Mouse (Mus musculus): ENCODE results near the gene Tpm1. TPM values are rescaled to one million over a fixed set of nuclear protein-coding genes. Genes with fewer than 3 reads are reported as not detected.

Gene Tpm1
- polyA plus RNA-seq, 1 experiment: 104 TPM

- TF ChIP-seq CTCF (IDR thresholded peaks at IDR 0.05; ENCODE audit: low read depth, low read length): no peak
- no peak for TF ChIP-seq POLR2A (IDR thresholded peaks at IDR 0.05; ENCODE audit: borderline replicate concordance, low read depth, low read length)
- peaks cover 9% of the 10 kb centered on the region; the same call in 1 of the 2 replicates for H3K4me1 ChIP-seq (ENCODE audit: control insufficient read depth, insufficient read depth, low read length)
- peak overlapping the region; percentile 49 for H3K4me3 ChIP-seq (ENCODE audit: insufficient read depth, low read length)
- no peak overlapping the region for H3K27ac ChIP-seq (ENCODE audit: insufficient read depth, low read depth, low read length)
Observed at GRCm38 (mm10) chr9:67047606-67048482, 1.4 kb downstream of the Tpm1 start.

- H3K27ac ChIP-seq (ENCODE audit: insufficient read depth, low read depth, low read length): no peak overlapping the region
- peak overlapping the region; percentile 37 for H3K4me3 ChIP-seq (ENCODE audit: insufficient read depth, low read length)
- TF ChIP-seq CTCF (IDR thresholded peaks at IDR 0.05; ENCODE audit: low read depth, low read length) (no peak), POLR2A (IDR thresholded peaks at IDR 0.05; ENCODE audit: borderline replicate concordance, low read depth, low read length) (no peak)
- H3K4me1 ChIP-seq (ENCODE audit: control insufficient read depth, insufficient read depth, low read length): peaks cover 12% of the 10 kb centered on the region
Observed at GRCm38 (mm10) chr9:67046881-67047605, 2.2 kb downstream of the Tpm1 start.

GRCm38 (mm10) chr9:67045966-67046602, 3.1 kb downstream of the Tpm1 start:
- Histone ChIP-seq H3K4me1 (ENCODE audit: control insufficient read depth, insufficient read depth, low read length) (peaks cover 22% of the 10 kb centered on the region), H3K4me3 (ENCODE audit: insufficient read depth, low read length) (no peak overlapping the region)

GRCm38 (mm10) chr9:67045306-67045675, 3.9 kb downstream of the Tpm1 start:
- Histone ChIP-seq H3K4me1 (ENCODE audit: control insufficient read depth, insufficient read depth, low read length) (peaks cover 30% of the 10 kb centered on the region), H3K27ac (ENCODE audit: insufficient read depth, low read depth, low read length) (no peak overlapping the region), H3K4me3 (ENCODE audit: insufficient read depth, low read length) (no peak overlapping the region)
- TF ChIP-seq CTCF (IDR thresholded peaks at IDR 0.05; ENCODE audit: low read depth, low read length): no peak
- TF ChIP-seq POLR2A (IDR thresholded peaks at IDR 0.05; ENCODE audit: borderline replicate concordance, low read depth, low read length): no peak

More at GRCm38 (mm10) chr9:67045966-67046602, 3.1 kb downstream of the Tpm1 start:
- H3K27ac ChIP-seq (ENCODE audit: insufficient read depth, low read depth, low read length): no peak overlapping the region
- no peak for TF ChIP-seq POLR2A (IDR thresholded peaks at IDR 0.05; ENCODE audit: borderline replicate concordance, low read depth, low read length)
- no peak for TF ChIP-seq CTCF (IDR thresholded peaks at IDR 0.05; ENCODE audit: low read depth, low read length)

- no peak overlapping the region for H3K27ac ChIP-seq (ENCODE audit: insufficient read depth, low read depth, low read length)
- no peak for TF ChIP-seq POLR2A (IDR thresholded peaks at IDR 0.05; ENCODE audit: borderline replicate concordance, low read depth, low read length)
- peak; percentile 64 for TF ChIP-seq CTCF (IDR thresholded peaks at IDR 0.05; ENCODE audit: low read depth, low read length)
- no peak overlapping the region for H3K4me3 ChIP-seq (ENCODE audit: insufficient read depth, low read length)
- peaks cover 35% of the 10 kb centered on the region for H3K4me1 ChIP-seq (ENCODE audit: control insufficient read depth, insufficient read depth, low read length)
Observed at GRCm38 (mm10) chr9:67044551-67045305, 4.5 kb downstream of the Tpm1 start.

- Histone ChIP-seq H3K27ac (ENCODE audit: insufficient read depth, low read depth, low read length) (peak overlapping the region; percentile 78), H3K4me3 (ENCODE audit: insufficient read depth, low read length) (peak overlapping the region; percentile 94), H3K4me1 (ENCODE audit: control insufficient read depth, insufficient read depth, low read length) (peaks cover 40% of the 10 kb centered on the region)
- TF ChIP-seq POLR2A (IDR thresholded peaks at IDR 0.05; ENCODE audit: borderline replicate concordance, low read depth, low read length) (no peak), CTCF (IDR thresholded peaks at IDR 0.05; ENCODE audit: low read depth, low read length) (peak; percentile 85)
Observed at GRCm38 (mm10) chr9:67043231-67044199, 5.7 kb downstream of the Tpm1 start.

GRCm38 (mm10) chr9:67042813-67043207, 6.4 kb downstream of the Tpm1 start:
- Histone ChIP-seq H3K4me1 (ENCODE audit: control insufficient read depth, insufficient read depth, low read length) (peaks cover 43% of the 10 kb centered on the region), H3K4me3 (ENCODE audit: insufficient read depth, low read length) (peak overlapping the region; percentile 94), H3K27ac (ENCODE audit: insufficient read depth, low read depth, low read length) (peak overlapping the region; percentile 78)
- TF ChIP-seq POLR2A (IDR thresholded peaks at IDR 0.05; ENCODE audit: borderline replicate concordance, low read depth, low read length) (no peak), CTCF (IDR thresholded peaks at IDR 0.05; ENCODE audit: low read depth, low read length) (no peak)

All from bone marrow macrophage, adult 2 months (primary cell).